Mouse (Mus musculus) MEL (cell line): Measurements from ENCODE around the gene Rnf157. TPM values are rescaled to one million over a fixed set of nuclear protein-coding genes. Genes with fewer than 3 reads are reported as not detected.

ENCODE experiments used
- DNase-seq: peaks from one replicate; pipeline ENCODE4 v3.0.0; 2011; ENCODE audit warnings: low read depth, low spot score
- H3K27ac ChIP-seq: 2 replicates; pipeline ENCODE4 v1.5.1; 2012; ENCODE audit warnings: low read depth, mild to moderate bottlenecking, control low read depth, low read length, moderate library complexity; ENCODE audit not compliant: control insufficient read depth
- H3K27me3 ChIP-seq, 2 experiments: fragments of 150-350 bp in 1 of 2; sonication (generic) in 1 of 2; 2 replicates each; pipeline ENCODE4 v1.6.1; 2012; ENCODE audit warnings: low read length in 2 of 2, mild to moderate bottlenecking in 2 of 2, improper control_type of control experiment in 1 of 2, moderate library complexity in 1 of 2; ENCODE audit not compliant: insufficient read depth in 2 of 2, control insufficient read depth in 1 of 2
- H3K36me3 ChIP-seq, 2 experiments: 2 replicates each; pipeline ENCODE4 v1.6.1; 2012 to 2014; ENCODE audit warnings: low read length in 2 of 2, improper control_type of control experiment in 1 of 2, inconsistent platforms in 1 of 2, mild to moderate bottlenecking in 1 of 2; ENCODE audit not compliant: insufficient read depth in 2 of 2, control insufficient read depth in 1 of 2
- H3K4me1 ChIP-seq, 2 experiments: fragments of 150-350 bp in 1 of 2; sonication (generic) in 1 of 2; 2 replicates each; pipeline ENCODE4 v1.6.1; 2012; ENCODE audit warnings: low read length in 2 of 2, improper control_type of control experiment in 1 of 2, mild to moderate bottlenecking in 1 of 2; ENCODE audit not compliant: insufficient read depth in 2 of 2, control insufficient read depth in 1 of 2
- H3K4me3 ChIP-seq, 2 experiments: fragments of 150-350 bp in 1 of 2; sonication (generic) in 1 of 2; 2 replicates each; pipeline ENCODE4 v1.5.1; 2012; ENCODE audit warnings: low read depth in 2 of 2, low read length in 2 of 2, mild to moderate bottlenecking in 2 of 2, moderate library complexity in 2 of 2, control low read depth in 1 of 2, improper control_type of control experiment in 1 of 2; ENCODE audit not compliant: control insufficient read depth in 1 of 2, insufficient read depth in 1 of 2
- H3K79me2 ChIP-seq: 2 replicates; pipeline ENCODE4 v1.6.1; 2012; ENCODE audit warnings: mild to moderate bottlenecking, low read length, moderate library complexity; ENCODE audit not compliant: control insufficient read depth, poor library complexity, insufficient read depth
- H3K9ac ChIP-seq: 2 replicates; pipeline ENCODE4 v1.6.1; 2012; ENCODE audit warnings: low read depth, mild to moderate bottlenecking, control low read depth, low read length, moderate library complexity; ENCODE audit not compliant: control insufficient read depth, poor library complexity, severe bottlenecking
- H3K9me3 ChIP-seq: fragments of 150-350 bp; sonication (generic); replicated peaks from 2 replicates; pipeline ENCODE4 v1.6.1; 2012; ENCODE audit warnings: mild to moderate bottlenecking, low read length, improper control_type of control experiment, moderate library complexity; ENCODE audit not compliant: insufficient read depth
- BHLHE40 ChIP-seq: IDR thresholded peaks from 2 replicates; pipeline ENCODE4 v1.6.1; 2012; ENCODE audit warnings: low read depth, mild to moderate bottlenecking, inconsistent platforms, low read length, improper control_type of control experiment, borderline replicate concordance
- EP300 ChIP-seq, 2 experiments: IDR thresholded peaks; 2 replicates each; pipeline ENCODE4 v1.6.1; 2011; ENCODE audit warnings: improper control_type of control experiment in 2 of 2, low read length in 2 of 2, low read depth in 1 of 2, mild to moderate bottlenecking in 1 of 2
- ETS1 ChIP-seq: IDR thresholded peaks from 2 replicates; pipeline ENCODE4 v1.6.1; 2012; ENCODE audit warnings: low read depth, mild to moderate bottlenecking, inconsistent platforms, low read length, improper control_type of control experiment, moderate library complexity
- GATA1 ChIP-seq: IDR thresholded peaks from 2 replicates; pipeline ENCODE4 v1.6.1; 2011; ENCODE audit warnings: low read depth, low read length, improper control_type of control experiment
- KAT2A ChIP-seq: conservative IDR thresholded peaks from 2 replicates; pipeline ENCODE4 v1.6.1; 2012; ENCODE audit warnings: low read depth, low read length, improper control_type of control experiment, inconsistent platforms
- MAX ChIP-seq: IDR thresholded peaks from 2 replicates; pipeline ENCODE4 v1.6.1; 2011; ENCODE audit warnings: low read length, improper control_type of control experiment
- MAZ ChIP-seq: IDR thresholded peaks from 2 replicates; pipeline ENCODE4 v1.6.1; 2012; ENCODE audit warnings: low read depth, mild to moderate bottlenecking, inconsistent platforms, low read length, improper control_type of control experiment
- MEF2A ChIP-seq: IDR thresholded peaks from 2 replicates; pipeline ENCODE4 v1.6.1; 2014; ENCODE audit warnings: low read depth, mild to moderate bottlenecking, inconsistent platforms, low read length, improper control_type of control experiment; ENCODE audit not compliant: poor library complexity, insufficient replicate concordance, severe bottlenecking; ENCODE audit errors: extremely low read depth
- MXI1 ChIP-seq: IDR thresholded peaks from 2 replicates; pipeline ENCODE4 v1.6.1; 2011; ENCODE audit warnings: mild to moderate bottlenecking, low read depth, low read length, improper control_type of control experiment
- MYB ChIP-seq: IDR thresholded peaks from 2 replicates; pipeline ENCODE4 v1.6.1; 2011; ENCODE audit warnings: mild to moderate bottlenecking, low read depth, low read length, improper control_type of control experiment
- MYC ChIP-seq: IDR thresholded peaks from 2 replicates; pipeline ENCODE4 v1.6.1; 2011; ENCODE audit warnings: low read depth, mild to moderate bottlenecking, low read length, improper control_type of control experiment, moderate library complexity
- NELFE ChIP-seq: IDR thresholded peaks from 2 replicates; pipeline ENCODE4 v1.6.1; 2011; ENCODE audit warnings: low read depth, low read length, improper control_type of control experiment
- NRF1 ChIP-seq: IDR thresholded peaks from 2 replicates; pipeline ENCODE4 v1.6.1; 2014; ENCODE audit warnings: low read depth, mild to moderate bottlenecking, inconsistent platforms, low read length, improper control_type of control experiment, moderate library complexity; ENCODE audit not compliant: poor library complexity, insufficient read depth, severe bottlenecking
- POLR2A ChIP-seq, 2 experiments: IDR thresholded peaks; 2 replicates each; pipeline ENCODE4 v1.6.1; 2011 to 2012; ENCODE audit warnings: low read length in 2 of 2, mild to moderate bottlenecking in 2 of 2, control low read depth in 1 of 2, improper control_type of control experiment in 1 of 2, low read depth in 1 of 2, moderate library complexity in 1 of 2; ENCODE audit not compliant: control insufficient read depth in 1 of 2, insufficient read depth in 1 of 2, poor library complexity in 1 of 2
- TCF12 ChIP-seq: IDR thresholded peaks from 2 replicates; pipeline ENCODE4 v1.6.1; 2014; ENCODE audit warnings: low read depth, mild to moderate bottlenecking, inconsistent platforms, low read length, improper control_type of control experiment, moderate library complexity
- USF2 ChIP-seq, 2 experiments: IDR thresholded peaks; 2 replicates each; pipeline ENCODE4 v1.6.1; 2011 to 2012; ENCODE audit warnings: improper control_type of control experiment in 2 of 2, low read length in 2 of 2, borderline replicate concordance in 1 of 2, inconsistent platforms in 1 of 2, low read depth in 1 of 2, mild to moderate bottlenecking in 1 of 2; ENCODE audit not compliant: insufficient read depth in 1 of 2
- ZC3H11A ChIP-seq: IDR thresholded peaks from 2 replicates; pipeline ENCODE4 v1.6.1; 2012; ENCODE audit warnings: low read depth, mild to moderate bottlenecking, inconsistent platforms, low read length, improper control_type of control experiment
- ZKSCAN1 ChIP-seq: IDR thresholded peaks from 2 replicates; pipeline ENCODE4 v1.6.1; 2012; ENCODE audit warnings: low read depth, mild to moderate bottlenecking, inconsistent platforms, low read length, improper control_type of control experiment, moderate library complexity
- ZMIZ1 ChIP-seq: IDR thresholded peaks from 2 replicates; pipeline ENCODE4 v1.6.1; 2012; ENCODE audit warnings: low read depth, mild to moderate bottlenecking, inconsistent platforms, low read length, improper control_type of control experiment, moderate library complexity
- polyA plus RNA-seq, 2 experiments: library from polyadenylated mRNA; stranded (reverse) in 1 of 2; unstranded in 1 of 2; fragments of >175 nt in 1 of 2; fragments of >200 nt in 1 of 2; gene quantifications; 2 replicates each; pipeline versions ENCODE4 v1.2.1 to v1.2.4; 2012; ENCODE audit warnings: low replicate concordance in 2 of 2, low read depth in 1 of 2; ENCODE audit not compliant: insufficient read length in 2 of 2, insufficient read depth in 1 of 2, missing spikeins in 1 of 2
- total RNA-seq: library from RNA; depleted of rRNA; stranded (reverse); fragments of 300-350 nt; gene quantifications from 2 replicates; pipeline ENCODE4 v1.2.3, GENCODE M21; 2012

Gene Rnf157
- total and polyA plus RNA-seq, 3 experiments, result 7.5 to 10.9 TPM; not detected in 1

DNA sequence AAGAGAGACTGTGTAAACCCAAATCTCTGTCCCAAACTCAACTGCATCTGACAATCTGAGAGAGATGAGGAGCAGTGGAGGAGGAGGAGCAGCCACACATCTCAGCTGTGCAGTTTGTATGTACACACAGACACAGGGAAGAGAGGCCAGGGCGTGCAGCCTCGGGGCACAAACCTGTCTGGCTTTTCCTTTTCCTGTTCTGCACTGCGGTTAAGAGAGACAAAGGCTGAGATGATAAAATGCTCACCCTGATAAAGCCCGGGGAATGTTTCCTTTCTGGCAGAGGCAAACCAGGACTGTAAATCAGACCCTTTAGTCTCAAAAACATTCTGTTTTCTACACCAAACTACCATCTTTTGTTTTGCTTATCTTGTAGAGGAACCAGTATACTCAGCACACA is 12.3 kb downstream of the Rnf157 start (continued):
- TF ChIP-seq ZMIZ1 (no peak), ETS1 (peak; percentile 82), USF2 (IDR thresholded peaks at IDR 0.05; ENCODE audit: borderline replicate concordance in 1 of 2, insufficient read depth in 1 of 2, low read depth in 1 of 2, low read length in 2 of 2) (no peak), GATA1 (peak; percentile 88)

DNA sequence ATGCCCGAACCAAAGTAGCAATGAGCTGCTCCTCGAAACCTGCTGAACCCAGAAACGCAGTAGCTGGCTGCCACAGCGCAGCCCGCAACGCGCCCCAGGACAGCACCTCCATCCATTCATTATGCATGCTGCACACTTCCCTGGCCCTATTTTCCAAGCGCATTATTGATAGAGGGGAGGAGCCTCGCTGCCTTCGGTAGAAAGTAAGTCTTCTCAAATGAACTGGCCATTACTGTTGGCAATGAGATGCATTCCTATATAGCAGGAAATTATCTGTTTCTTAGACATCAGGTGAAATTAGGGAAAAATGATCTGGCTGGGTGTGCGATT is 14.5 kb downstream of the Rnf157 start:
- TF ChIP-seq ZC3H11A, result no peak
- no peak for TF ChIP-seq BHLHE40
- no peak for TF ChIP-seq EP300 (IDR thresholded peaks at IDR 0.05; ENCODE audit: low read depth in 1 of 2, low read length in 2 of 2)
- no peak for TF ChIP-seq ZMIZ1
- no peak for TF ChIP-seq MAX
- no peak for TF ChIP-seq NELFE
- no peak for TF ChIP-seq KAT2A
- no peak for TF ChIP-seq GATA1
- no peak for TF ChIP-seq ZKSCAN1
- TF ChIP-seq MAZ, result no peak
- no peak for TF ChIP-seq MXI1
- no peak for TF ChIP-seq MEF2A
- TF ChIP-seq TCF12, result no peak
- no peak for TF ChIP-seq MYB
- TF ChIP-seq POLR2A (IDR thresholded peaks at IDR 0.05; ENCODE audit: control insufficient read depth in 1 of 2, insufficient read depth in 1 of 2, low read depth in 1 of 2, low read length in 2 of 2, poor library complexity in 1 of 2), result no peak
- TF ChIP-seq NRF1, result no peak
- no peak for TF ChIP-seq MYC
- DNase-seq, result no peak
- no peak overlapping the region for H3K27ac ChIP-seq
- H3K9me3 ChIP-seq, result no peaks in the 10 kb centered on the region
- H3K79me2 ChIP-seq, result no peaks in the 10 kb centered on the region
- H3K9ac ChIP-seq, result no peak overlapping the region
- peaks cover 21% of the 10 kb centered on the region in 2 experiments for H3K4me1 ChIP-seq
- H3K36me3 ChIP-seq, result peaks cover 0 to 25% of the 10 kb centered on the region in 2 experiments; a peak in 2 of 4 replicates
- no peaks in the 10 kb centered on the region for H3K27me3 ChIP-seq
- H3K4me3 ChIP-seq, result no peak overlapping the region
